Mouse (Mus musculus) erythroblast, embryonic 14.5 days (primary cell): ENCODE data around the gene Plxnc1.

Experiments used
- GATA1 ChIP-seq: IDR thresholded peaks from 2 replicates; pipeline ENCODE4 v1.6.1; 2012; ENCODE audit warnings: low read length, inconsistent platforms, mixed read lengths
- TAL1 ChIP-seq: IDR thresholded peaks from 3 replicates; pipeline ENCODE4 v1.6.1; 2012; ENCODE audit warnings: low read length, inconsistent platforms, mixed read lengths

DNA sequence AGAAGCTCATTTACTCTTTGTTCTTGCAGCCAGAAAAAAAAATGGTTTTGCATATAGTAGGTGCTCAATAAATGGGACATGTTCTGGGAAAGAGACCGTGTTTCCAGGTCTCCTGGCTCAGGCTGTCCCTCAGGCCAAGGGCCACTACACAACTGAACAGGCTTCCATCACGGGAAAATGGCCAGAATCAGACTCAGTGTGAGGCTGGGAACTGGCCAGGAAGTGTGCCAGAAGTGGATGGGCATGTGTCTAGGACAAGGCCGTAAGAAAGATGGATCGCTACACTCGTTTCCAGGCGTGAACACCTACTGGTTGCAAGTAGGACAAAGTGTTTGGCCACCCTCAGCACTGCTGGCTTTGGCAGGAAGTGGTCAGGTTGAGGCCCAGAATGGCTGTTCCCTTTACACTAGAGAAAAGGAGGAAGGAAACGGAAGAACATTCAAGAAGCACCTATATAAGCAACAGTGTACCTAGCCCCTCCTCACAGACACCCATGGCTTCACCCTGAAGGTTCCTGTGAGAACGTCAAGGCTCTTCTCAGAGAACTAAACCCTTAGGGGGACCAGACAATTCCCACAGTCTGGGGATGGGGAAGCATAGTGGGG is 98.0 kb downstream of the Plxnc1 start:
- no peak for TF ChIP-seq TAL1
- TF ChIP-seq GATA1: no peak
